Mouse (Mus musculus) C2C12 (cell line): ENCODE data around the gene 0610012G03Rik.

ENCODE experiments used
- CEBPB ChIP-seq: IDR thresholded peaks from one replicate; pipeline ENCODE4 v1.6.1; 2011; ENCODE audit warnings: low read depth, mild to moderate bottlenecking, control low read depth, moderate library complexity
- CTCF ChIP-seq: IDR thresholded peaks from one replicate; pipeline ENCODE4 v1.5.1; 2011; ENCODE audit not compliant: control insufficient read depth, insufficient read depth, insufficient read length
- FOSL1 ChIP-seq: IDR thresholded peaks from one replicate; pipeline ENCODE4 v1.8.0; 2011; ENCODE audit warnings: mild to moderate bottlenecking, low read length; ENCODE audit not compliant: poor library complexity, insufficient read depth, severe bottlenecking
- MAX ChIP-seq: IDR thresholded peaks from one replicate; pipeline ENCODE4 v1.6.1; 2011; ENCODE audit warnings: mild to moderate bottlenecking, control low read depth
- MYOD1 ChIP-seq: IDR thresholded peaks from one replicate; pipeline ENCODE4 v1.6.1; 2011; ENCODE audit warnings: low read depth; ENCODE audit not compliant: control insufficient read depth, insufficient read length
- MYOG ChIP-seq: IDR thresholded peaks from one replicate; pipeline ENCODE4 v1.6.1; 2011; ENCODE audit not compliant: control insufficient read depth, insufficient read length; ENCODE audit errors: extremely low read depth
- USF1 ChIP-seq: IDR thresholded peaks from one replicate; pipeline ENCODE4 v1.6.1; 2011; ENCODE audit warnings: low read depth, mild to moderate bottlenecking, control low read depth, moderate library complexity

- no peak for TF ChIP-seq CTCF
- TF ChIP-seq MAX, result no peak
- no peak for TF ChIP-seq USF1
- TF ChIP-seq MYOG, result no peak
- TF ChIP-seq MYOD1, result no peak
- no peak for TF ChIP-seq FOSL1
- no peak for TF ChIP-seq CEBPB
Measured at GRCm38 (mm10) chr16:31975258-31975657, 27.0 kb upstream of the 0610012G03Rik start.
